Mouse (Mus musculus): ENCODE data around the gene Pptc7. TPM values are rescaled to one million over a fixed set of nuclear protein-coding genes. Genes with fewer than 3 reads are reported as not detected.

The Pptc7 gene
- polyA plus RNA-seq, 1 experiment from 2014 or later = 9.2 TPM

DNA sequence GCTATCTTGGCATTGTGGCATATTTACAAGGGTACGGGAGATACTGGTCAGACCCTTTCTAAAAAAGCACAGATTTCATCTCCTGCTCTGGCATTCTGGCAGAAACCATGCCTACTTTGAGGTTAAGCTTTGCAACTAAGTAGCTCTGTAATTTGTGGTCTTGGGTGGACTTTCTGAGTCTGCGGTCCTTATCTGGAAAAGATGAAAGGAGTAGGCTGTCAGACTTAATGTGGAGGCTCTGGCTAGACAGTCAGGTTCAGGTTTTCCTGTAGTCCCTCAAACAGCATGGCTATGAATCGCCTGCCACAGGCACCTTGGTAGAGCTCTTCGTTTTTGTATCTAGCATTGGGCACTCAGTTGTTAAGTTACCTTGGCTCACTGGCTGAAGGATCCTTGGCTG, 2.9 kb downstream of the Pptc7 start:
- no peak overlapping the region for H3K27ac ChIP-seq (replicated peaks; ENCODE audit: low read depth, low read length)

DNA sequence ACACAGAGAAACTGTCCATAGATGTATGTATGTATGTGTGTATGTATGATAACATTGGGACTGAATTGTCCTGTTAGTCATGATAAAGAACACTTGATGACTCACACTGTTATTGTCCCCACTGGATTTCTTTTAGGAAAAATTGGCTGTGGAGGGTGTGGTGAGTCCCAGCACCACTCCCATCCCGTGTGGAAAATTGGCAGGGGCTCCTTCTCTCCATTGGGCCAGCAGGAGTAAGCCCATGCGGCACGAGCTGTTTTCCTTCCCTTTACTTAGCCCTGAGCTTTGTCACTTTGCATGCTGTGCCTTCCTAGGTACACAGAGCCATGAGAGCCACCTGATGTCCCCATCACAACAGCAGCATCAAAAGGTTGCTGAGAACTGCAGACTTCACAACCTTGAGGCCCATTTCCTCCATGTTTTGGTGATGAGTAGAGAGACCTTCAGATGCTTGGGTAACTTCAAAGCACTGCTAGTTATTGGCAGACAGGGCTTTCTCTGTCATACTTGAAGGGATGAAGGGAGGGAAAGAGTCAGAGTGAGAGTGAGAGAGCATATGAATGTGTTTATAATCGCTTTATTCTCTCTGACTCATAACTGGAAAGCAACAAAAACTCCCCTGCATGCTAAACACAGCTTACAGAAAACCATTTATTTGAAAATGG, 4.1 kb downstream of the Pptc7 start:
- DNase-seq (ENCODE audit: low spot score) = no peak

More for the DNA sequence above, 2.9 kb downstream of the Pptc7 start:
- DNase-seq (ENCODE audit: low spot score) = no peak
- WGBS = 83% methylated on average over 4 of the region's 4 CpGs
- H3K9me3 ChIP-seq (ENCODE audit: control insufficient read depth, low read length) = no peaks in the 10 kb centered on the region
- no peaks in the 10 kb centered on the region; the same call in 1 of the 2 replicates for H3K36me3 ChIP-seq (ENCODE audit: control insufficient read depth, insufficient read depth, low read length)
- H3K9ac ChIP-seq (ENCODE audit: low read length) = no peak overlapping the region
- no peak for ATAC-seq (ENCODE audit: insufficient number of reproducible peaks, low FRiP score, low TSS enrichment, low read depth)
- no peak overlapping the region for H3K4me2 ChIP-seq (ENCODE audit: low read depth, severe bottlenecking)
- no peak overlapping the region for H3K4me3 ChIP-seq (ENCODE audit: low read depth, low read length)
- H3K4me1 ChIP-seq (ENCODE audit: control insufficient read depth, insufficient read depth, low read length) = peaks cover 12% of the 10 kb centered on the region
- no peaks in the 10 kb centered on the region for H3K27me3 ChIP-seq (ENCODE audit: control insufficient read depth, insufficient read depth, low read length)

DNA sequence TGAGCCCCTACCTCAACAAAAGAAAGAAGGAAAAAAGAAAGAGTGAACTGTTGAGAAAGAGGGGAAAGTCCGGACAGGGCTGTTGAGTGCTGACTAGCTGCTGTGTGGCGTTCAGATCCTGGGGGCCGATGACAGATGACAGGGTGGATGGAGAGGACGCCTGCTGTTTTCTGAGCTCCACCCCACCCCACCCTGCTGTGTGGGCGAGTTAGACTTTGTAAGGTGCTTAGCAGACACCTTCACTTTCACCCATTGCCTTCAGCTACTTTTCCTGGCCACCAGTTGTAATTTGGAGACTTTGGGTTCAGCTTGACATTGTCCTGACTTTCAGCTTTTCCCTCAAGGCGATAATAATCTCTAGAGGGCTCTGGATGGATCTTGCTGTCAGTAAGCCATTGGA, 7.0 kb downstream of the Pptc7 start:
- no peaks in the 10 kb centered on the region for H3K9me3 ChIP-seq (ENCODE audit: control insufficient read depth, low read length)
- no peaks in the 10 kb centered on the region; the same call in 1 of the 2 replicates for H3K36me3 ChIP-seq (ENCODE audit: control insufficient read depth, insufficient read depth, low read length)
- H3K27me3 ChIP-seq (ENCODE audit: control insufficient read depth, insufficient read depth, low read length) = no peaks in the 10 kb centered on the region
- 66% methylated on average over 6 of the region's 6 CpGs for WGBS
- no peak overlapping the region for H3K9ac ChIP-seq (ENCODE audit: low read length)
- no peak overlapping the region for H3K4me3 ChIP-seq (ENCODE audit: low read depth, low read length)
- H3K4me2 ChIP-seq (ENCODE audit: low read depth, severe bottlenecking) = no peak overlapping the region
- ATAC-seq (ENCODE audit: insufficient number of reproducible peaks, low FRiP score, low TSS enrichment, low read depth) = no peak
- H3K27ac ChIP-seq (replicated peaks; ENCODE audit: low read depth, low read length) = no peak overlapping the region
- DNase-seq (ENCODE audit: low spot score) = no peak
- H3K4me1 ChIP-seq (ENCODE audit: control insufficient read depth, insufficient read depth, low read length) = peaks cover 4% of the 10 kb centered on the region

More for the DNA sequence above, 4.1 kb downstream of the Pptc7 start:
- 91% methylated on average over 4 of the region's 4 CpGs for WGBS
- Histone ChIP-seq H3K4me1 (ENCODE audit: control insufficient read depth, insufficient read depth, low read length) (peaks cover 14% of the 10 kb centered on the region), H3K4me3 (ENCODE audit: low read depth, low read length) (no peak overlapping the region), H3K9me3 (ENCODE audit: control insufficient read depth, low read length) (no peaks in the 10 kb centered on the region), H3K27ac (replicated peaks; ENCODE audit: low read depth, low read length) (no peak overlapping the region), H3K36me3 (ENCODE audit: control insufficient read depth, insufficient read depth, low read length) (no peaks in the 10 kb centered on the region; the same call in 1 of the 2 replicates), H3K4me2 (ENCODE audit: low read depth, severe bottlenecking) (no peak overlapping the region), H3K9ac (ENCODE audit: low read length) (no peak overlapping the region), H3K27me3 (ENCODE audit: control insufficient read depth, insufficient read depth, low read length) (no peaks in the 10 kb centered on the region)
- ATAC-seq (ENCODE audit: insufficient number of reproducible peaks, low FRiP score, low TSS enrichment, low read depth) = no peak

DNA sequence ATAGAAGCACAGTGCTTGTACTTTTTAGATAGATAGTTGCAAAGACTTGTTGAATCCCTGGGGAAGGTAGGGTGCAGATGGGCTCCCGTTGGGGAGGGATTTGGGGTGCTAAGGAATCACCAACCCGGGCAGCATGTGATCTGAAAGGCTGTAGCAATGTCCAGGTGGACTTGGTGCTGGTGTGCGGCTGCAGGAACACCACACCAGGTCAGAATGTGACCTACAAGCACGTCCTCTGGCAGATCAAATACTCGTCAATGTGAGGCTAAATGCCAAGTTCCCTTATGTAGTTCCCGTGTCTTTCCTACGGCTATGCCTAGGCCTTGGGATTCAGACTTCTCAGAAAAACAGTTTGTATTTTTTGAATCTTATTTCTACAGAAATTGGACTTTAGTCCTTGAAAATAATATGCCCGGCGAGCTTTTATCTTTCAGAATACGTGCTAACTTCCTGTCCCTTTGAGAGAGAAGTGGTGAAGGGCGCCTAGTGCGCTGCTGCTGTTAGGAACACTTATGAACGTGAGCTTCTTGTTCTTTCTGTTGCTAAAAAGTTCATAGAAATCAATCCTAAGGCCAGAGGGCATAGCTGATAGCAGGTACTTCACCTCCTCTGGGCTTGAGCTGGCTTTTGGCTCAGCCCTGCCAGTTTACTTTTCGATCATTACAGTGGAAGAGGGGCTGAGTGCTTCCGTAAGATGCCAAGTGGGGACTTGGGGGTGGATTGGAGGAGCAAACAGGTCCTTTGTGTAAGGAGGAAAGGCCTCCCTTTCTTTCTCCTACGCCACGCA, 7.6 kb downstream of the Pptc7 start:
- 79% methylated on average over 17 of the region's 17 CpGs for WGBS
- no peaks in the 10 kb centered on the region for H3K27me3 ChIP-seq (ENCODE audit: control insufficient read depth, insufficient read depth, low read length)
- H3K9me3 ChIP-seq (ENCODE audit: control insufficient read depth, low read length) = no peaks in the 10 kb centered on the region
- no peak overlapping the region for H3K27ac ChIP-seq (replicated peaks; ENCODE audit: low read depth, low read length)
- ATAC-seq (ENCODE audit: insufficient number of reproducible peaks, low FRiP score, low TSS enrichment, low read depth) = no peak
- no peak for DNase-seq (ENCODE audit: low spot score)
- H3K4me3 ChIP-seq (ENCODE audit: low read depth, low read length) = no peak overlapping the region
- H3K9ac ChIP-seq (ENCODE audit: low read length) = no peak overlapping the region
- no peak overlapping the region for H3K4me2 ChIP-seq (ENCODE audit: low read depth, severe bottlenecking)
- 0 out of 2 replicates have a peak, but pooled peaks cover 2% of the 10 kb centered on the region for H3K4me1 ChIP-seq (ENCODE audit: control insufficient read depth, insufficient read depth, low read length)
- no peaks in the 10 kb centered on the region; the same call in 1 of the 2 replicates for H3K36me3 ChIP-seq (ENCODE audit: control insufficient read depth, insufficient read depth, low read length)

DNA sequence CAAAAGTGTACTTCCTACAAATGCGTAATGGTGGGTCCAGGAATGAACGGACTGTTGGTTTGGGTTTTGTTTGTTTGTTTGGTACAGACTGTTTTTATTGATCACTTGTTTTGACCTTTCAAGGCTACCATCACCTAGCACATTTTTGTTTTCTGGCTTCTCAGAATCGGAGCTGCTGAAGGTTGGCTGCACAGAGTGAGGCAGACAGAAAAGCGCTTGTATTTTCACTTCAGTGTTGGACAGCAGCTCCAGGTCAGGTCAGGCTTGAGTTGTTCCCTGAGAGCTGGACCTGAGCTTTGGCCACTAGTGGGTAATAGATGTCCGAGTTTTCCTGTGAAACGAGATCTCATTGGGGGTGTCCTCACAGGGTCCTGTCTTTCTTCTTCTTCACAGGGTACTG, 9.0 kb downstream of the Pptc7 start:
- Histone ChIP-seq H3K9ac (ENCODE audit: low read length) (no peak overlapping the region), H3K36me3 (ENCODE audit: control insufficient read depth, insufficient read depth, low read length) (no peaks in the 10 kb centered on the region; the same call in 1 of the 2 replicates), H3K4me3 (ENCODE audit: low read depth, low read length) (no peak overlapping the region), H3K27me3 (ENCODE audit: control insufficient read depth, insufficient read depth, low read length) (no peaks in the 10 kb centered on the region), H3K27ac (replicated peaks; ENCODE audit: low read depth, low read length) (no peak overlapping the region), H3K9me3 (ENCODE audit: control insufficient read depth, low read length) (no peaks in the 10 kb centered on the region), H3K4me1 (ENCODE audit: control insufficient read depth, insufficient read depth, low read length) (0 out of 2 replicates have a peak, but pooled peaks cover 2% of the 10 kb centered on the region), H3K4me2 (ENCODE audit: low read depth, severe bottlenecking) (no peak overlapping the region)
- ATAC-seq (ENCODE audit: insufficient number of reproducible peaks, low FRiP score, low TSS enrichment, low read depth) (no peak), DNase-seq (ENCODE audit: low spot score) (no peak)
- 70% methylated on average over 6 of the region's 6 CpGs for WGBS

DNA sequence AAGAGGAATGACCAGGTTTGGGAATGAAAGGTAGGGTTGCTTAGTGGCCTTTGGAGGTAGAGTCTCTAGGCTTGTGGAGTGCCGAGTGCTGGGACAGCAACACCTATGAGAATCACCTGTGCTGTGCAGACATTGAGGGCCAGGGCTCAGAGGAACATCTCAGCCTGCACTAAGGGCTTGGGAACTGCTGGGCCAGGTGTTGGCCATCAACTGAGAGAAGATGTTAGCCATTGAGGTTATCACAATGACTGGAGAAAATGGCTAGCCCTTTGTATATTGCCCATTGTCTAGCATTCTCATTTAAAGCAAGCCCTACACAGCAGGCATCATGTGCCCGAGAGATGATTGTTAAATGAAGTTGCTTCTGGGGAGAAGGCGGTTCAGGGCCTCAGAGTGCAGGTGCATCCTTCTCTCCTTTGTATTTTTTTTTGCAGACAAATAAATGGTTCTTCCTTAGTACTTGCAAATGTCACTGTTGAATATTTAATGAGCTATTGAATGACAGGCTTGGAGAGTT, 10.1 kb downstream of the Pptc7 start:
- DNase-seq (ENCODE audit: low spot score) (no peak), ATAC-seq (ENCODE audit: insufficient number of reproducible peaks, low FRiP score, low TSS enrichment, low read depth) (no peak)
- no peaks in the 10 kb centered on the region for H3K27me3 ChIP-seq (ENCODE audit: control insufficient read depth, insufficient read depth, low read length)
- 0 out of 2 replicates have a peak, but pooled peaks cover 2% of the 10 kb centered on the region for H3K4me1 ChIP-seq (ENCODE audit: control insufficient read depth, insufficient read depth, low read length)
- H3K9me3 ChIP-seq (ENCODE audit: control insufficient read depth, low read length) = no peaks in the 10 kb centered on the region
- no peaks in the 10 kb centered on the region for H3K36me3 ChIP-seq (ENCODE audit: control insufficient read depth, insufficient read depth, low read length)
- H3K27ac ChIP-seq (replicated peaks; ENCODE audit: low read depth, low read length) = no peak overlapping the region
- WGBS = 84% methylated on average over 3 of the region's 3 CpGs
- H3K9ac ChIP-seq (ENCODE audit: low read length) = no peak overlapping the region
- H3K4me2 ChIP-seq (ENCODE audit: low read depth, severe bottlenecking) = no peak overlapping the region
- H3K4me3 ChIP-seq (ENCODE audit: low read depth, low read length) = no peak overlapping the region

DNA sequence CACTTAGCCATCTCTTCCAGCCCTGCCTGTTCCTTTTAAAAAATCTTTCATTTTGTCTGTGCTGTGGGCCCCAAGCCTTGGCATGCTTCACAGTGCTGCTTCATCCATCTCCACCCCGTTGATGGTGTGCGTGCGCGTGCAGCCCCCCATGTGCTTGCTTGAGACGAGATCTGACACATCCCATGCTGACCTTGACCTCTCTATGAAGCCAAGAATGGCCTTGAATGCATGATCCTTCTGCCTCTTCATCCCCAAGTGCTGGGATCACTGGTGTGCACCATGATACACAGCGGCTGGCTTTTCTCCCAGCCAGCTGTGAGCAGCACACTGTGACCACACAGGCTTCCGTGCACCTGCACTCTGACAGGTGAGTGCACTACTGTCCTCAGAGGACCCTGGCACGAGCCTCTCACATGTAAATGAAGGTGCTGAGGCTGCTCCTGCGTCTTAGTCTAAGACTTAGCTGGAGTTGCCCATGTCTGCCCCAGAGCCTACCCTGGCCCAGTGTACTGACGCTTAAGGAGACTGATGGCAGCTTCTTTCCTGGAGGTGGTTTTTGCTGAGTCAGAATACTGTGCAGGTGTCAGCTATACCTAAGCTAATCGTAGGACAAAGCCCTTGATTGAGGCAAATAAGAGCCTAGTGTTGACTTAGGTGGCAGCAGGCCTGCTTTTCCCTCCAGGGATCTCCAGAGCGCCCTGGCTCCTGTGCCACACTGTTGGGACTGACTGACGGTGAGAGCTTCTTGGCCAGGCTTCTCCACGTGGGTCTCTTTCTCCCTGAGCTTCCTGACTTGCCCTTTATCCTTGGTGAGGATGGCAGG, 11.2 kb downstream of the Pptc7 start:
- Histone ChIP-seq H3K27me3 (ENCODE audit: control insufficient read depth, insufficient read depth, low read length) (no peaks in the 10 kb centered on the region), H3K4me1 (ENCODE audit: control insufficient read depth, insufficient read depth, low read length) (0 out of 2 replicates have a peak, but pooled peaks cover 2% of the 10 kb centered on the region), H3K9ac (ENCODE audit: low read length) (no peak overlapping the region), H3K36me3 (ENCODE audit: control insufficient read depth, insufficient read depth, low read length) (no peaks in the 10 kb centered on the region), H3K4me3 (ENCODE audit: low read depth, low read length) (no peak overlapping the region), H3K4me2 (ENCODE audit: low read depth, severe bottlenecking) (no peak overlapping the region), H3K27ac (replicated peaks; ENCODE audit: low read depth, low read length) (no peak overlapping the region), H3K9me3 (ENCODE audit: control insufficient read depth, low read length) (no peaks in the 10 kb centered on the region)
- DNase-seq (ENCODE audit: low spot score) = no peak
- ATAC-seq (ENCODE audit: insufficient number of reproducible peaks, low FRiP score, low TSS enrichment, low read depth) = no peak
- WGBS = 83% methylated on average over 14 of the region's 14 CpGs

DNA sequence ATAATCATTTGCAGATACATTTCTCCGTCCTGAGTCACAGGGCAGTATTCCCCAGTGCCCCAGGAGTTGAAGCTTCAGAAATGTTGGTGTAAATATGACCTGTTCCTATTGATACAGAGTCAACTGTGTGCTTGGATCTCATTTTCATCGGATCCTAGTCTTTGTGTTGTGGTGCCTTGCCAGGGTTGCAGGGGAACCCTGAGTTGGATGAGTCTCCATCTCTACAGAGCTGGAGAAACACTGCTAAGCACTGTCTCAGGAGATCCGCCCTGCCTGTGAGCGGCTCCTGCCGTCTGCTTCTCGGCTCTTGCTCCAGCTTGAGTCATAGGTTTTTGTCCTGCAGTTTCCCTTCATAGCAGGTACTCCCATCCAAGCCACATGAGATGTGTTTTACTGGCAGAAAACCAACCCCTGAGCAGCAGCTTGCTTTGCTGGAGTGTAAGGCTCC, 15.9 kb downstream of the Pptc7 start:
- no peak overlapping the region for H3K4me3 ChIP-seq (ENCODE audit: low read depth, low read length)
- H3K4me1 ChIP-seq (ENCODE audit: control insufficient read depth, insufficient read depth, low read length) = peaks cover 3% of the 10 kb centered on the region; the same call in 1 of the 2 replicates
- H3K9ac ChIP-seq (ENCODE audit: low read length) = no peak overlapping the region
- no peaks in the 10 kb centered on the region for H3K27me3 ChIP-seq (ENCODE audit: control insufficient read depth, insufficient read depth, low read length)
- ATAC-seq (ENCODE audit: insufficient number of reproducible peaks, low FRiP score, low TSS enrichment, low read depth) (no peak), DNase-seq (ENCODE audit: low spot score) (no peak)
- no peak overlapping the region for H3K4me2 ChIP-seq (ENCODE audit: low read depth, severe bottlenecking)
- no peaks in the 10 kb centered on the region for H3K9me3 ChIP-seq (ENCODE audit: control insufficient read depth, low read length)
- no peak overlapping the region for H3K27ac ChIP-seq (replicated peaks; ENCODE audit: low read depth, low read length)
- H3K36me3 ChIP-seq (ENCODE audit: control insufficient read depth, insufficient read depth, low read length) = no peaks in the 10 kb centered on the region
- WGBS = 89% methylated on average over 6 of the region's 6 CpGs

Data from limb, embryonic 11.5 days (tissue).